Mouse (Mus musculus) midbrain, embryonic 16.5 days (tissue): Measurements from ENCODE around the gene Msi2. TPM values are rescaled to one million over a fixed set of nuclear protein-coding genes. Genes with fewer than 3 reads are reported as not detected.

Experiments
- ATAC-seq: fragments of 200-750 bp; cut with Nextera tagmentation; 2 replicates; pipeline ENCODE4 v1.8.0; 2017; ENCODE audit warnings: moderate TSS enrichment
- H3K27ac ChIP-seq: fragments of 300-500 bp; sonication (generic); 2 replicates; pipeline ENCODE4 v1.5.1; 2014; ENCODE audit warnings: mild to moderate bottlenecking, low read length, mixed read lengths
- H3K27me3 ChIP-seq: fragments of 300-500 bp; sonication (generic); 2 replicates; pipeline ENCODE4 v1.6.1; 2014; ENCODE audit warnings: low read depth, low read length, mixed read lengths; ENCODE audit not compliant: control insufficient read depth, insufficient read depth
- H3K36me3 ChIP-seq: fragments of 300-500 bp; sonication (generic); 2 replicates; pipeline ENCODE4 v1.6.1; 2014; ENCODE audit warnings: mild to moderate bottlenecking, low read length, moderate library complexity, mixed read lengths; ENCODE audit not compliant: control insufficient read depth, insufficient read depth
- H3K4me1 ChIP-seq: fragments of 300-500 bp; sonication (generic); 2 replicates; pipeline ENCODE4 v1.6.1; 2014; ENCODE audit warnings: mild to moderate bottlenecking, low read length, mixed read lengths; ENCODE audit not compliant: control insufficient read depth, insufficient read depth
- H3K4me2 ChIP-seq: fragments of 300-500 bp; sonication (generic); 2 replicates; pipeline ENCODE4 v1.6.1; 2014; ENCODE audit warnings: mild to moderate bottlenecking, low read length, mixed read lengths
- H3K4me3 ChIP-seq: fragments of 300-500 bp; sonication (generic); 2 replicates; pipeline ENCODE4 v1.5.1; 2014; ENCODE audit warnings: low read depth, mild to moderate bottlenecking, low read length, moderate library complexity, mixed read lengths
- H3K9ac ChIP-seq: fragments of 300-500 bp; sonication (generic); 2 replicates; pipeline ENCODE4 v1.6.1; 2014; ENCODE audit warnings: low read depth, low read length, mixed read lengths
- H3K9me3 ChIP-seq: fragments of 300-500 bp; sonication (generic); replicated peaks from 2 replicates; pipeline ENCODE4 v1.6.1; 2014; ENCODE audit warnings: mild to moderate bottlenecking, low read length, mixed read lengths; ENCODE audit not compliant: control insufficient read depth, poor library complexity, severe bottlenecking
- WGBS: fragments of 180-500 bp; shearing (Covaris S2); extraction: QIAGEN DNeasy Blood & Tissue Kit; methylation state at CpG from one replicate; pipeline ENCODE4 v1.1.7; 2014; 5-methylcytosine and 5-hydroxymethylcytosine counted together
- polyA plus RNA-seq: library from polyadenylated mRNA; unstranded; fragments of >200 nt; fragmentation: Nextera tagmentation; extraction: Ambion mirVana; gene quantifications from 2 replicates; pipeline ENCODE4 v1.2.1, GENCODE M21; 2015

Gene Msi2
- polyA plus RNA-seq, 1 experiment from 2014 or later = 29.4 TPM

DNA sequence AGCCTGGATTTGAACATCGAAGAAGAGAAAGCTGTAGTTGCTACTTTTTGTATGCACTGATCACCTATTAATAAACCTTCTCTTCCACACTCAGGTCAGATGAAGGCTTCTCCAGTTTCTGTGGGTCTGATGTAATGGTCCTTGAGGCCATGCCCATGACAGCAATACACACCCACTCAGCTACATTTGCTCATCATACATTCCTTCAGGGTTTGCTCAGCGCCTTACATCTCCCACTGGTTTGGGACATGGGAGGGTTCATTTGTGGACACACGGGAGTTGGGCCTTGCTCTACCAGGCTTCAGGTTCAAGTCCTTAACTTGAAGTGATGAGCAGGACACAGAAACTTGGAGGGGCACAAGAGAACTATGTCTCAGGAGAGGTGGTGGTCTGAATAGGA is 380.4 kb downstream of the Msi2 start:
- ATAC-seq = no peak
- no peak overlapping the region for H3K4me2 ChIP-seq
- no peak overlapping the region for H3K4me3 ChIP-seq
- H3K27ac ChIP-seq = no peak overlapping the region
- peaks cover 3% of the 10 kb centered on the region; the same call in 1 of the 2 replicates for H3K4me1 ChIP-seq
- no peak overlapping the region for H3K9ac ChIP-seq
- 99% methylated on average over 3 of the region's 3 CpGs for WGBS
- no peaks in the 10 kb centered on the region for H3K9me3 ChIP-seq
- no peaks in the 10 kb centered on the region for H3K36me3 ChIP-seq
- no peaks in the 10 kb centered on the region for H3K27me3 ChIP-seq

DNA sequence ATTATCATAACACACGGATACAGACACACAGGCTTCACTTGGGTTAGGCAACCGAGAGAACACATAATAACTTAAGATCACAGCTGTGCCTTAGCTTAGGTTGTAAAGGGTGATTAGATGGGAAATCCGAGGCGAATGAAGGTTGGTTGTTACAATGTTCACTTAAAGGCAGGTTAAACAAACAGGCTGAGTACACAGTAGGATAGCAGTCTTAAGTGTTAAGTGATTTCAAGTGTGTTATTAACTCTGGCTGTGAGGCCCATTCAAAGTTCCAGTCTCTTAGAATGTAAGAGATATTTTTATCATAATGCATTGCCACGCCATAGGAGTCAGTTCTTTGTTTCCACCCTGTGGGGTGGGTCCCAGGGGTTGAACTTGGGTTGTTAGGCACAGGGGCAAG is 383.4 kb downstream of the Msi2 start:
- no peaks in the 10 kb centered on the region for H3K36me3 ChIP-seq
- H3K9me3 ChIP-seq = no peaks in the 10 kb centered on the region
- H3K27me3 ChIP-seq = no peaks in the 10 kb centered on the region
- no peak for ATAC-seq
- H3K27ac ChIP-seq = no peak overlapping the region
- peaks cover 7% of the 10 kb centered on the region; the same call in 1 of the 2 replicates for H3K4me1 ChIP-seq
- 18% methylated on average over 5 of the region's 5 CpGs for WGBS
- H3K4me3 ChIP-seq = no peak overlapping the region
- no peak overlapping the region for H3K4me2 ChIP-seq
- H3K9ac ChIP-seq = no peak overlapping the region

DNA sequence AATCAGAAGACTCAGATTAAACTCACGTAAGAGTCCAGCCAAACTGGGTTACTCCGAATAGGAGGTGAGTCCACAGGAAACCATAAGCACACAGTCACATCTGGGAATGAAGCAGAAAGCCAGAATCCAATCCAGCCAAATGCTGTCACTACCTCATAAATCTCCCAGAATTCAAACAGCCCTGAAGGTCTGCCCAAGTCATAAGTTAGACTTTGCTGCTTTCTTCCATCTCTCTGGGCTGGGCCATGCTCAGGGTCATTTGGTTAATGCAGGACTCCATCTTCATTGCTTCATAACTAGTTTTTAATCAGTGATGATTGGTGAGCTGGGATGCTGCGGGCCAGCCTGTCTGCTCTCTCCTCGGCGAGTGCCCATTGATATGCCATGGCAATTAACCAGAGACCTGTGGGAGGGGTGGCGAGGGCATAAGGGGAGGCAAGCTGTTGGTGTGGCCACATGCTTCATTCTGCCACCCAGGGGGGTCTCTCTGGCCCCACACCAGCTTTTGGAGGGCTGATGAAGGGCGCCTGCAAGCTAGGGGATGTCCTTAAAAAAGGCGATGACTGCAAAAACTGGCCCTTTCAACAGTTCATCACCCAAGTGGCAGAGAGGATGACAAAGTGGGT is 385.9 kb downstream of the Msi2 start:
- no peak overlapping the region for H3K9ac ChIP-seq
- ATAC-seq = no peak
- H3K36me3 ChIP-seq = no peaks in the 10 kb centered on the region
- WGBS = 77% methylated on average over 8 of the region's 8 CpGs
- H3K4me2 ChIP-seq = no peak overlapping the region
- no peak overlapping the region for H3K27ac ChIP-seq
- H3K27me3 ChIP-seq = no peaks in the 10 kb centered on the region
- no peaks in the 10 kb centered on the region for H3K9me3 ChIP-seq
- H3K4me1 ChIP-seq = peaks cover 7% of the 10 kb centered on the region; the same call in 1 of the 2 replicates
- H3K4me3 ChIP-seq = no peak overlapping the region

DNA sequence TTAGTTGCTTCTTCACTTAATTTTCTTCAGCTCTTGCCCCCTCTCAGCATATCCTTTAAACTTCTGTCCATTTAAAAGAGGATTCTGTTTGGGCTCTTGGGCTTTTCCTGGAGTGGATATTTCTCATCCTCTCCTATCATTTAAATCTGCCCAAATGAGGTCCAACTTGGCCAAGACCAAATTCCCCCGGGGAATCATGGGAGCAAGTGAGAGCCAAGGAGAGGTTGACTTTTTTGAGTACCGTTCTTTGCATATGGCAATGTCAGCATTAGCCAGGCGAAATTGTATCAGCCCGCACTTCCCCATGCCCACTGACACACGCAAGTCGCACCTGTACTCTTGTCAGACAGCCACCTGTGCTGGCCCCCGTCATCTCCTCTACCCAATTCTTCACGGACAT is 386.6 kb downstream of the Msi2 start:
- Histone ChIP-seq H3K36me3 (no peaks in the 10 kb centered on the region), H3K4me3 (no peak overlapping the region), H3K4me1 (peaks cover 10% of the 10 kb centered on the region; the same call in 1 of the 2 replicates), H3K9me3 (no peaks in the 10 kb centered on the region), H3K4me2 (no peak overlapping the region), H3K27me3 (no peaks in the 10 kb centered on the region), H3K27ac (no peak overlapping the region), H3K9ac (no peak overlapping the region)
- 89% methylated on average over 8 of the region's 8 CpGs for WGBS
- no peak for ATAC-seq

DNA sequence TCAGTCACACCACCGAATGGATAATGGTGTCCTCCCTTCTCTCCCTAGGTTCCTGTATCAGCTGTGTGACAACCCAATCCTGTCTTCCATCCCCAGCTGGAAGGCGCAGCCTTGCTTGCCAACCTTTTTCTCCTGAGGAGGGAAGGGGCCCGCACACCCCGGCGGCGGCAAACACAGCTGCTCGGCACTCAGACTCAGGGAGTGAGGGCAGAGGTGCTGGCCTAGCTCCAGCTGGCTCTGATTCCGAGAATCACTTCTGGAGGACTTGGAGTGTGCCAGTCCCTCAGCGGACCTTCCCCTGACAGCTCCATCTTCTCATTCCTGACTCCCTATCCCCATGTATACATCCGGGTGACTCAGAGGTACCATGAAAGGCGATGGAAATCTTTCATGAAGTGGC is 387.5 kb downstream of the Msi2 start:
- H3K27ac ChIP-seq = no peak overlapping the region
- no peak overlapping the region for H3K4me3 ChIP-seq
- H3K36me3 ChIP-seq = no peaks in the 10 kb centered on the region
- H3K9me3 ChIP-seq = no peaks in the 10 kb centered on the region
- no peak overlapping the region for H3K9ac ChIP-seq
- H3K4me2 ChIP-seq = no peak overlapping the region
- ATAC-seq = peak; percentile 42; the same call in 1 of the 2 replicates
- peaks cover 10% of the 10 kb centered on the region; the same call in 1 of the 2 replicates for H3K4me1 ChIP-seq
- H3K27me3 ChIP-seq = no peaks in the 10 kb centered on the region
- WGBS = 51% methylated on average over 11 of the region's 11 CpGs

DNA sequence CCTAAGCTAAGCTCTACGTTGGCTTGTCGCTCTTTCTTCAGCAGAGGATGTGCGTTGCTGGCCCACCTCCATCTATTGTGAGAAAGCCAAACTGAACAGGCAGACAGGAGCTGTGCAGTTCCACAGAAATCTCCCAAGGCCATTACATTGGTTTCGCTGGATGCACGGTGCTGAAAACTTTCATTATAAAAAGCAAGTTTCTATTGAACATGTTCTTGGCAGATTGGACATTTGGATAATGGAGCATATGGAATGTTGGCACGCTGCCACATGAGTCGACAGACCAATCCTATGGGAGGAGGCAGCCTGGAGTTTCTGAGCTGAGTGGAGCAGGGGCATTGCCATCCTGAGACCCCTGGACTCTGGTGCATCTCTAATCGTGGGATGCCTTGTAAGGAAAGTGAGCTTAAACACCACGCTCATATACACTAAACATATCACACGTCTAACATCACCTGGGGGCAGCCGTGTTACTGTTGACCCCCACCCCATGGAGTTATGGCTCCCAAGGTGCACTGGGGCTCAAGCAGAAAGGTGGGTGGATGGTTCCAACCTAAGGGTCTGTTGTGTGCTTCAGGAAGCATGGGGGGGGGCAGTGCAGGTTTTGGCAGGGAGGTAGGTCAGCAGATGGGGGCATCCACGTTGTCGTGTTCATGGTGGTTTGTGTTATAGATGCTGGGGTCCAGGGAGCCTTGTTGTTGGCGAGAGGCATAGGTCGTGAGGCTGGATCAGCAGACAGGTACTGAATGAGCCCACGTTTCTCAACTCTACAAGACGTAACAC is 389.3 kb downstream of the Msi2 start:
- no peak for ATAC-seq

DNA sequence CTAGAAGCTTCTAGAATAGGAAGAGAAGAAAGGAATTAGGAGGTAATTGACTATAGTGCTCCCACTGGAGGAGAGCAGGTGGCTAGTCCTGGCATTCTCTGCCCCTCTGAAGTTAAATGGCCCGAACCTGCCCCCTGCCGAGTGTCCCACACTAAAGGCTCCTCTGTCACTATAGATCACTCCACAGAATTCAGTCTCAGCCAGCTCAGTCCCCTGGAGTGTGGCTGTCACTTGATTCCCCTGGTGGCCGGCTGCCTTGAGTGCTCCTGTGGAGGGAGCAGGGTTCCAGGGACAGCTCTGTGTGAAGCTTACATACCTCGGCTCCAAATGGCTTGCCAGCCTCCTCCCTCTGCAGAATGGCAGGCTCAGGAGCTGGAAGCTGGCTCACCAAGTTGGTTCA is 391.3 kb downstream of the Msi2 start:
- Histone ChIP-seq H3K9me3 (no peaks in the 10 kb centered on the region), H3K9ac (no peak overlapping the region), H3K4me3 (no peak overlapping the region), H3K4me2 (no peak overlapping the region), H3K27me3 (no peaks in the 10 kb centered on the region), H3K4me1 (peaks cover 7% of the 10 kb centered on the region; the same call in 1 of the 2 replicates), H3K27ac (no peak overlapping the region), H3K36me3 (no peaks in the 10 kb centered on the region)
- 11% methylated on average over 4 of the region's 4 CpGs for WGBS
- ATAC-seq = no peak

More for the DNA sequence above, 389.3 kb downstream of the Msi2 start:
- Histone ChIP-seq H3K36me3 (no peaks in the 10 kb centered on the region), H3K27ac (no peak overlapping the region), H3K27me3 (no peaks in the 10 kb centered on the region), H3K9ac (no peak overlapping the region), H3K4me1 (peaks cover 7% of the 10 kb centered on the region; the same call in 1 of the 2 replicates), H3K4me2 (no peak overlapping the region), H3K9me3 (no peaks in the 10 kb centered on the region), H3K4me3 (no peak overlapping the region)
- 76% methylated on average over 17 of the region's 17 CpGs for WGBS

DNA sequence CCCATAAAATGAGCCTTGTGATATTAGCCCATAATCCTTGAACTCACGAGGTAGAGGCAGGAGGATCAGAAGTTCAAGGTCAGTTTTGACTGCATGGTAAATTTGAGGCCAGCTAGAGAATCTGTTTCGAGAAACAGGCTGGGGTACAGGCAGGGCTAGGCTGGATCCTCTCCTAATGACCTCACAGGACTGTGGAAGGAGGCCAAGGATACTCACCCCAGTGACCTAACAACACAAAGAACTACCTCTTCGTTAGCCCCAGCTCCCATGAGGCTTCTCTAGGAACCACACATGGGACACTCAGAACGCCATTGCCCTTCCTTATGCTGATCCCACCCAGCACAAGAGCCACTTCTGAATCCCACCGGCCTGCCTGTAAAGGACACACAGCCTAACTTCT is 399.5 kb downstream of the Msi2 start:
- Histone ChIP-seq H3K27me3 (no peaks in the 10 kb centered on the region), H3K4me3 (no peak overlapping the region), H3K4me1 (peaks cover 13% of the 10 kb centered on the region), H3K36me3 (no peaks in the 10 kb centered on the region), H3K9ac (no peak overlapping the region), H3K4me2 (no peak overlapping the region), H3K9me3 (no peaks in the 10 kb centered on the region), H3K27ac (no peak overlapping the region)
- WGBS = 73% methylated on average over 5 of the region's 5 CpGs
- ATAC-seq = no peak

DNA sequence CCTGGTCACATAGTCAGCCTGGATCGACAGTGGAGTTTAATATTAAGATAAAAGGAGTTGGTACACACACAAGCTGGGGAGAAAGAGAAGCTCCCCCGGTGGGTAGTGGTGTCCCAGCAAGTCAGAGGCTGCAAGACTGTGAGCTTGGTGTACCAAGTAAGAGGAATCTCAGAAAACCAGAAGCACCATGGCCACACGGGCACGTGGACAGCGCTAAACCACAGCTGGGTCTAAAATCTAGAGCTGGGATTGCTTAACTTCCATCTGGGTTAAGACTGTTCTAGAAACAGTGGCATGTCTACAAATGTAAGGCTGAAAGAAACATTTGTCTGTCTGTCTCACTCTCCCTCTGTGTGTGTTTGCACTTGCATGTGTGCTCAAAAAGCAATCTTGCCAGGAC is 402.9 kb downstream of the Msi2 start:
- Histone ChIP-seq H3K4me3 (no peak overlapping the region), H3K4me1 (peaks cover 13% of the 10 kb centered on the region), H3K9me3 (no peaks in the 10 kb centered on the region), H3K4me2 (no peak overlapping the region), H3K9ac (no peak overlapping the region), H3K36me3 (no peaks in the 10 kb centered on the region), H3K27ac (no peak overlapping the region), H3K27me3 (no peaks in the 10 kb centered on the region)
- 87% methylated on average over 5 of the region's 5 CpGs for WGBS
- ATAC-seq = no peak
